Mouse (Mus musculus) intestine, embryonic 16.5 days (tissue): Measurements from ENCODE around the gene Gm17428. TPM values are rescaled to one million over a fixed set of nuclear protein-coding genes. Genes with fewer than 3 reads are reported as not detected.
A peak's percentile ranks its signal among the peaks of the same experiment; 100 is the strongest.

ENCODE experiments used
- ATAC-seq: fragments of 200-750 bp; cut with Nextera tagmentation; 2 replicates; pipeline ENCODE4 v1.8.0; 2017; ENCODE audit warnings: moderate TSS enrichment, moderate library complexity
- H3K27ac ChIP-seq: fragments of 300-500 bp; sonication (generic); 2 replicates; pipeline ENCODE4 v1.5.1; 2014; ENCODE audit warnings: mild to moderate bottlenecking, low read length
- H3K27me3 ChIP-seq: fragments of 300-500 bp; sonication (generic); replicated peaks from 2 replicates; pipeline ENCODE4 v1.6.1; 2014; ENCODE audit warnings: low read length, control low read depth, mixed read lengths; ENCODE audit not compliant: control insufficient read depth, insufficient read depth
- H3K36me3 ChIP-seq: fragments of 300-500 bp; sonication (generic); 2 replicates; pipeline ENCODE4 v1.6.1; 2014; ENCODE audit warnings: low read length, control low read depth; ENCODE audit not compliant: control insufficient read depth, insufficient read depth
- H3K4me1 ChIP-seq: fragments of 300-500 bp; sonication (generic); 2 replicates; pipeline ENCODE4 v1.6.1; 2014; ENCODE audit warnings: low read length, control low read depth, mixed read lengths; ENCODE audit not compliant: control insufficient read depth, insufficient read depth
- H3K4me2 ChIP-seq: fragments of 300-500 bp; sonication (generic); 2 replicates; pipeline ENCODE4 v1.6.1; 2014; ENCODE audit warnings: low read depth, low read length, control low read depth
- H3K4me3 ChIP-seq: fragments of 300-500 bp; sonication (generic); 2 replicates; pipeline ENCODE4 v1.5.1; 2014; ENCODE audit warnings: mild to moderate bottlenecking, low read length
- H3K9ac ChIP-seq: fragments of 300-500 bp; sonication (generic); 2 replicates; pipeline ENCODE4 v1.6.1; 2014; ENCODE audit warnings: low read depth, low read length
- H3K9me3 ChIP-seq: fragments of 300-500 bp; sonication (generic); 2 replicates; pipeline ENCODE4 v1.6.1; 2016; ENCODE audit warnings: low read length, control low read depth; ENCODE audit not compliant: control insufficient read depth
- WGBS: fragments of 180-500 bp; shearing (Covaris S2); extraction: QIAGEN DNeasy Blood & Tissue Kit; methylation state at CpG from one replicate; pipeline ENCODE4 v1.1.7; 2014; 5-methylcytosine and 5-hydroxymethylcytosine counted together
- polyA plus RNA-seq: library from polyadenylated mRNA; unstranded; fragments of >200 nt; fragmentation: Nextera tagmentation; extraction: Ambion mirVana; gene quantifications from 2 replicates; pipeline ENCODE4 v1.2.1, GENCODE M21; 2015

The Gm17428 gene
- polyA plus RNA-seq, 1 experiment from 2014 or later = not detected

DNA sequence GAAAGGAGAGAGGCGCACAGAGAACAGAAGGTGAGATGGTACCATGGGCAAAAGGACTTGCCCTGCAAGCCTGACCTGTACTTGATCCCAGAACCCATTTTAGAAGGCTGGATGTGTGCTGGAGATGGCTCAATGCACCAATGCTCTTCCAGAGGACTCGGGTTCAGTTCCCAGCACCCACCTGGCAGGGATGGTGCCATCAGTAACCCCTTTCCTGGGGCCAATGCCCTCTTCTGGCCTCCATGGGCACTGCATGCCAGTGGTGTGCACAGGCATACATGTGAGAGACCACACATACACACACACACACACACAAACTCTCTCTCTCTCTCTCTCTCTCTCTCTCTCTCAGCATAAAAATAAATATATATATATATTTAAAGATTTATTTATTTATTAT lies 24.7 kb downstream of the Gm17428 start:
- no peak overlapping the region for H3K4me2 ChIP-seq
- no peaks in the 10 kb centered on the region for H3K9me3 ChIP-seq
- H3K4me3 ChIP-seq = no peak overlapping the region
- no peak overlapping the region for H3K27ac ChIP-seq
- no peaks in the 10 kb centered on the region for H3K36me3 ChIP-seq
- WGBS = 96% methylated on average over 2 of the region's 2 CpGs
- peaks cover 3% of the 10 kb centered on the region; the same call in 1 of the 2 replicates for H3K4me1 ChIP-seq
- no peak for ATAC-seq
- H3K9ac ChIP-seq = no peak overlapping the region
- no peaks in the 10 kb centered on the region for H3K27me3 ChIP-seq

DNA sequence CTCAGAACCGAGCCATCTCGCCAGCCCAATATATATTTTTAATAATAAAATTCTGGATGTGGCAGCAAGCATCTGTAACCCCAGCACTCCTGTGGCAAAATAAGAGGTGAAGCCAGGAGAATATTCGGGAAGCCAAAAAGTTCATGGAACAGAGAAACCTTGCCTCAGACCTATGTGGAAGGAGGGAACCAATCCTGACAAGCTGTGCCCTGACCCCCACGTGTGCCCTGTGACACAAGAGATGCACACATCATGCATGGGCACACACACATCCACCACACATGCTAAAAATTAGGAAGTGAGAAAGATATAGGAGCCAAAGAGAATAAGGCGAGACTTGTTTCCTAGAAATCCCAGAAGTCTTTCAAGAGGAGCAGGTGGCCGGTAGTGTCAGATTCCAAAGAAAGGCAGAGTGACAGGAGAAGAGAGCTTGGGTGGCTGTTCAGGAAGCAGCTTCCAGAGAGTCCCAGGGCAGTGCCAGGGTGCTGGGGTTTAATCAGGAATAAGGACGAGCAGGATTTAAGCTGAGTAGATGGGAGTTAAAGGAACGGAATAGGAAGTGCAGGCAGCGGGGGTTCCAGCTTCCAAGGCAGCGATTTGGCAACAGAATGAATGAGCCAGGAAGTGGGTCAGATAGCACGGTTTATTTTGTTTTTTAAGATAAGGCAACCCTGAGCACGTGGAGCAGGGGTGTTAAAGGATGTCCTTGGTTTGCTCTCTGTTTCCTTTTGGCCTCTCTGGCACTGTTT lies 25.4 kb downstream of the Gm17428 start:
- Histone ChIP-seq H3K9ac (no peak overlapping the region), H3K9me3 (no peaks in the 10 kb centered on the region), H3K27ac (no peak overlapping the region), H3K27me3 (no peaks in the 10 kb centered on the region), H3K4me3 (no peak overlapping the region), H3K36me3 (no peaks in the 10 kb centered on the region), H3K4me2 (no peak overlapping the region), H3K4me1 (peaks cover 3% of the 10 kb centered on the region; the same call in 1 of the 2 replicates)
- ATAC-seq = no peak
- 48% methylated on average over 12 of the region's 12 CpGs for WGBS

DNA sequence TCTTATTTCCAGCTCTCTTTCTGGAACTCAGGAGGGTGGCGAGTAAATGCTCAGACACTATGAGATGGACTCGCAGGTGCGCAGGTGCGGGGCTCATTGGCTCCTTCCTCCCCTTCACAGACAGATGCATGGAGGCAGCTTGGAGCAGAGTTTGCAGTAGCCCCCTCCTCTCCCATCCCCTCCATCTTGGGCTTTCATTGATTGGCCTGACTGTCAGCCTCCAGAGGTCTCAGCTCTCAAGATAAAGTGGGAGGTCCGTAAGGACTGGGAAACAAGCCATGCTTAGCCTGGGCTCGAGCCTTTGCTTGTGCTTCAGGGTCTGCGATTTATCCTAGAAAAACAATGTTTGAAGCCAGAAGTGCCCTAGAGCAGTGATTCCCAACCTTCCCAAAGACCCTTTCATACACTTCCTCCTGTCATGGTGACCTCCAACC lies 26.0 kb downstream of the Gm17428 start:
- WGBS = 62% methylated on average over 7 of the region's 7 CpGs
- Histone ChIP-seq H3K4me1 (peaks cover 3% of the 10 kb centered on the region; the same call in 1 of the 2 replicates), H3K27ac (no peak overlapping the region), H3K27me3 (no peaks in the 10 kb centered on the region), H3K9me3 (no peaks in the 10 kb centered on the region), H3K4me3 (no peak overlapping the region), H3K4me2 (no peak overlapping the region), H3K36me3 (no peaks in the 10 kb centered on the region), H3K9ac (no peak overlapping the region)
- no peak for ATAC-seq

DNA sequence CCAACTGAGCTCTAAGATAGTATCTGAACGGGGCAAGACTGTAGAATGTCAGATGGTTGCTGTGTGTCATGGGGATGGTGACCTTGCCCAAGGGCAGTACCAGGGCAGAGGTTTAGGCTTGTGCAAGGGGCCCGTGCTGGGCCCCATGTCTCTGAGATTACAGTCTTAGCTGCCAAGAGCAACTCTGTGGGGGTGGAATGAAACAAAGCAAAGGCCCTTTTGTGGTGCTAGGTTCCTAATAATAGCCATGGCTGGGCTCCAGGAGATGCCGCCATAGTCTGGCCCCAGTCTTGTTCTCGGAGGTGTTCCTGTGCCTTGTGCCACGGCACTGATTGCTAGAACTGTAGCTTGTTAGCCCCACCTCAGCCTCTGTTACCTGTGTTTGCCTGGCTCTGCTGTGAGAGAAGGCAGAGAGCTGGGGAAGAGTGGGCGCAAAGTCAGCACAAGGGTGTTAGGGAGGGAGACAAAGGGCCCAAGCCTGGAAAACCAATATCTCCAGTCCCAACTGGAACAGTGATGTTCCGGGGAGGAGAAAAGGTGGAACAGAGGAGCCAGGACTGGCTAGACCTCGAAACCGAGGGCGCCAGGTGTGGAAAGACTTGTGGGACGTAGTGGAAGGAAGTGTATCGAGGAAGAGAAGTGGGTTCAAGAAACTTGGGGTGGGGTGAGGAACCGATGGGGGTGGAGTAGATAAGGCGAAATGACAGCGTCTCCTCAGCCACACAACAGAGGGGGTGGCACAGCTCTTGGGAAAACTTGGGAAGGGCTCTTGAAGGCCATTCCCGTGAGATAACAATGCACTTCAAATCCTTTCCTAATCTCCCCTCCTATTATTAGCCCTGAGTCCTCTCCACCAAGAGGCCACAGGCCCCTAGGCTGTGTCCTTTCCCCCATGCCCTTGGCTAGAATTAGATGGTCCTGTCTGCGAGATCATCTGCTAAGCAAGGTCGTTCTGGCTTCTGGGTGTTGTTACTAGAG lies 27.4 kb downstream of the Gm17428 start:
- H3K9ac ChIP-seq = no peak overlapping the region
- no peak overlapping the region for H3K4me2 ChIP-seq
- H3K9me3 ChIP-seq = no peaks in the 10 kb centered on the region
- WGBS = 64% methylated on average over 18 of the region's 18 CpGs
- no peak overlapping the region for H3K4me3 ChIP-seq
- no peaks in the 10 kb centered on the region for H3K36me3 ChIP-seq
- H3K27ac ChIP-seq = peak overlapping the region; percentile 19; the same call in 1 of the 2 replicates
- peak; percentile 70 for ATAC-seq
- no peaks in the 10 kb centered on the region for H3K27me3 ChIP-seq
- peaks cover 3% of the 10 kb centered on the region; the same call in 1 of the 2 replicates for H3K4me1 ChIP-seq

DNA sequence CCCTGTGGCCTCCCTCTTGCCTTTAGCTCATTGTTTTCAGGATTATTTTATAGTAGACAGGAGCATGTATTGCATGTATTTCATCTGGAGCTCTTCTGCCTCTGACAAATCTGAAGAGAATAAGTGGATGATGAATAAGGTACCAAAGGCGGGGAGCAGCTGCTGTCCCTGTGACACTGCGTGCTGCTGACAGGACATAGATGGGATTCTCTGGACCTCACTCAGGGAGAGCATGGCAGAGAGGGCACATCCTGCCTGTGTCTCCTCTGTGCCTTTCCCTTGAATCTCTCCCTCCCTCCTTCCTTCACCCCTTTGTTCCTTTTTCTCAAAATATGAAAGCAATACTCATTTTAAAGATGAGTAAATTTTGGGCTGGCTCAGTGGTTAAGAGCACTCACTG lies 28.8 kb downstream of the Gm17428 start:
- no peak overlapping the region for H3K9ac ChIP-seq
- H3K27me3 ChIP-seq = no peaks in the 10 kb centered on the region
- no peak overlapping the region for H3K4me3 ChIP-seq
- WGBS = 73% methylated on average over 2 of the region's 2 CpGs
- no peaks in the 10 kb centered on the region for H3K9me3 ChIP-seq
- H3K27ac ChIP-seq = no peak overlapping the region
- H3K4me1 ChIP-seq = peaks cover 3% of the 10 kb centered on the region; the same call in 1 of the 2 replicates
- H3K36me3 ChIP-seq = no peaks in the 10 kb centered on the region
- no peak for ATAC-seq
- no peak overlapping the region for H3K4me2 ChIP-seq

DNA sequence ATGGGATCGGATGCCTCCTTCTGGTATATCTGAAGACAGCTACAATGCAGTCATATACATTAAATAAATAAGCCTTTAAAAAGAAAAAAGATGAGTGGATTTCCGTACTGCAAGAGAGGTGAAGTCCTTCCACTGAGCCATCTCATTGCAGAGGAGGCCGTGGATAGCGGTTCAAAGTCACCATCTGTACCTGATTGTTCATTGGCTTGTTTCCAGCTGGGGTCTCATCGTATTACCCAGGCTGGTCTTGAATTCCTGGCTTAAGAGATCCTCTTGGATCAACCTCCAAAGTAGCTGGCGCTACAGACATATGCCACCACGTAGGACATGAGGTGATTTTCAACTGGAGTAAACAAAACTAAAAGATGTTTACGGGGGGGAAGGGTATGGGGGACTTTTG lies 29.2 kb downstream of the Gm17428 start:
- H3K9me3 ChIP-seq = no peaks in the 10 kb centered on the region
- H3K36me3 ChIP-seq = no peaks in the 10 kb centered on the region
- no peak for ATAC-seq
- no peak overlapping the region for H3K9ac ChIP-seq
- no peak overlapping the region for H3K27ac ChIP-seq
- H3K4me3 ChIP-seq = no peak overlapping the region
- no peak overlapping the region for H3K4me2 ChIP-seq
- no peaks in the 10 kb centered on the region for H3K27me3 ChIP-seq
- peaks cover 3% of the 10 kb centered on the region; the same call in 1 of the 2 replicates for H3K4me1 ChIP-seq
- 80% methylated on average over 8 of the region's 8 CpGs for WGBS

DNA sequence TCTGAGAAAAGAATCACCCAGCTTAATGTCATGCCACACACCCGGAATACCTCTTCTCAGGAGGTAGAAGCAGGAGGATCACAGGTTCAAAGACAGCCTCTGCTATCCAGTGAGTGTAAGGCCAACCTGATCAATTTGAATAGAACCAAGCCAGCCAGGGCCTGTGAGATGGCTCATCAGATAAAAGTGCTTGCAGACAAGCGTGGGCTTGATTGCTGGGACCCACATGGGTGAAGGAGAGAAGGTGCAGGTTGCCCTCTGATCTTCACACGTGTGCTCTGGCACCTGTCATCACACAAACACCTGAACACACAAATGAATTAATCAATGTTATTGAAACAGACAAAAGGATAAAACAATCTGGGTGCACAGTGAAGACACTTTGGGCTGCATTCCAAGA lies 29.8 kb downstream of the Gm17428 start:
- H3K4me2 ChIP-seq = no peak overlapping the region
- WGBS = 69% methylated on average over 3 of the region's 3 CpGs
- H3K9ac ChIP-seq = no peak overlapping the region
- no peaks in the 10 kb centered on the region for H3K36me3 ChIP-seq
- no peaks in the 10 kb centered on the region for H3K27me3 ChIP-seq
- no peak for ATAC-seq
- no peak overlapping the region for H3K4me3 ChIP-seq
- no peak overlapping the region for H3K27ac ChIP-seq
- H3K4me1 ChIP-seq = peaks cover 3% of the 10 kb centered on the region; the same call in 1 of the 2 replicates
- H3K9me3 ChIP-seq = no peaks in the 10 kb centered on the region

DNA sequence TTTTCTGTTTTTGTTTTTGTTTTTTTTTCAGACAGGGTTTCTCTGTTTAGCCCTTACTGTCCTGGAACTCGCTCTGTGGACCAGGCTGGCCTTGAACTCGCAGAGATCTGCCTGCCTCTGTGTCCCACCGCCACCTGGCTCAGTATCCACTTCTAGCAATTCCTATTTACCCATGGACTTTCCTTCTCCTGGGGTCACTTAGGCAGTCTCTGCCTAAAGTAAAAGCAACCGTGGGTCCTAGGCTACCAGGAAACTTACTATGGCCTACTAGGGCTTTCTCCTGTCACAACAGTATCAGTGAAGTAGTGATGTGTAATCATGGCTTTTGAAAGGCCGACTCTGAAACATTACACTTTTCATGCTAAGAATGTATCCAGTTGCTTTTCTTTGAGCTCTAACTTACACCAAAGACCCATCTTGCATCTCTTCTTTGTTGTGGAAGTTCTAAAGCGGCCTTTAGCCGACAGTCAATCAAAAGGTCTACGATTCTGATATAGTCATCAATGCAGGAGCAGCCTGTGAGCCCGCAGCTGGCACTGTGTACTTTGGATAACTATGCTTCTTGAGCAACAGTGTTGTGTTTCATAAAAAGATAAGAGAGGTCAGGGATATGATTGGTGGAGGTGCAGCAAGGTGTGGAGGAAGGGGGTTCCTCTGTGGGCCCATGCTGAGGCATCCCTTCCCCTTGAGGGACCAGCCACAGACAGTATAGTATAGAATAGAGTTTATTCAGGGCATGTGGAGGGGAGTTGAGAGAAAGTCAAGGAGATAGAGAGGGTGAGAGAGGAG lies 30.6 kb downstream of the Gm17428 start:
- WGBS = 78% methylated on average over 9 of the region's 9 CpGs
- H3K4me3 ChIP-seq = no peak overlapping the region
- peaks cover 3% of the 10 kb centered on the region; the same call in 1 of the 2 replicates for H3K4me1 ChIP-seq
- H3K9me3 ChIP-seq = no peaks in the 10 kb centered on the region
- no peak overlapping the region for H3K4me2 ChIP-seq
- H3K27ac ChIP-seq = no peak overlapping the region
- H3K36me3 ChIP-seq = no peaks in the 10 kb centered on the region
- no peaks in the 10 kb centered on the region for H3K27me3 ChIP-seq
- ATAC-seq = peak; percentile 69
- no peak overlapping the region for H3K9ac ChIP-seq
